Comparison of ENCODE assay signal across 10 mouse cellular contexts in the genomic region with DNA sequence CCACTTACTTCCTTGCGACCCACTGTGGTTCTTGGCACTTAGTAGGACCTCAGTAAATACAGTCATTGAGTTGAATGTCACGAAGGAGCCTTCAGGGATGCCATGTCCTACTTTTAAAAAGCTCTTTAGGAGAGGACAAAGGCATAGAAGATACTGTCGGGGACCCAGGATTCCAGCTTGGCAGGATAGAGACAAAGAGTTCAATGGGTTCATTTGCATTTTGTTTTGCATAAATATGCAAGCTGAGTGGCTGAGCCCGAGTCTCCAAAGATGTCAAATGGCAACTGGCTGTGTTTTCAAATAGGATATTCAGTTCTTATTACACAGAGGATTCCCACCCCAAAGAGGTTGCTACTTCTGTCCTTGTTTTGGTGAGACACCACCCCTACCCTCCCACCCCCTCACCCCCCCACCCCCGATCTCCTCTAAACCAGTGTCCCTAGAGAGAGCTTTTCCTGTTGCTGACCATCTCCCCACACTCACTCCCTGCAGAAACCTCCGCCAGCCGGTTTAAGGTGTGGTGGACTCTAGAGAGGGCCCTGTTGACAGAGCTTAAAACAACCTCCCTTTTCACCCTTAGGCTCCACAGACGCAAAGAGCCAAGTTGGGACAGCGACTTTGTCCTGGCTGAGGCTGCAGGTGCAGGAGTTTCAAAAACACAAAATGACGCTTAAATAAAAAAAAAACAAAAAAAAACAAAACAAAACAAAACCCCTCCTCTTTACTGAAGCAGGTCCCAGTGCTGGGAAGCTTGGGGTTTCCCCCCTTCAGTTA. TPM values are rescaled to one million over a fixed set of nuclear protein-coding genes. Genes with fewer than 3 reads are reported as not detected.
DNase-seq lines count a peak whose midpoint lies in the region; ATAC-seq lines count a peak whose summit lies in the region.
"Had no signal": no experiment of that assay in that cellular context is flagged by ENCODE, and none has a peak within 500 bp of the region (broad histone marks: within the 10 kb centered on the region; RNA-seq: fewer than 3 reads in every experiment).

No protein-coding gene starts in this region.

- H3K27me3 ChIP-seq in heart, embryonic 12.5 days (replicated peaks): peaks cover 20% of the 10 kb centered on the region
- no peaks in the 10 kb centered on the region for H3K27me3 ChIP-seq in forebrain, embryonic 16.5 days (replicated peaks; ENCODE audit: control insufficient read depth, insufficient read depth, low read length)
- H3K27me3 ChIP-seq in midbrain, embryonic 11.5 days (ENCODE audit: control insufficient read depth, insufficient read depth, low read length): no peaks in the 10 kb centered on the region

- 15% methylated on average over 10 of the region's 10 CpGs for WGBS in heart, embryonic 12.5 days
- 6% methylated on average over 10 of the region's 10 CpGs for WGBS in forebrain, embryonic 16.5 days
- 12% methylated on average over 10 of the region's 10 CpGs for WGBS in midbrain, embryonic 11.5 days

- H3K9me3 ChIP-seq in heart, embryonic 12.5 days (replicated peaks): no peaks in the 10 kb centered on the region
- H3K9me3 ChIP-seq in forebrain, embryonic 16.5 days (ENCODE audit: control insufficient read depth, low read length): no peaks in the 10 kb centered on the region
- H3K9me3 ChIP-seq in midbrain, embryonic 11.5 days (ENCODE audit: control insufficient read depth, low read length): no peaks in the 10 kb centered on the region

- H3K4me3 ChIP-seq in heart, embryonic 12.5 days: peak overlapping the region; percentile 22
- H3K4me3 ChIP-seq in forebrain, embryonic 16.5 days (replicated peaks; ENCODE audit: low read length): no peak overlapping the region
- H3K4me3 ChIP-seq in midbrain, embryonic 11.5 days (ENCODE audit: low read depth, low read length): no peak overlapping the region

- H3K4me2 ChIP-seq in heart, embryonic 12.5 days: peak overlapping the region; percentile 59
- peak overlapping the region; percentile 6 for H3K4me2 ChIP-seq in forebrain, embryonic 16.5 days (ENCODE audit: low read length)
- H3K4me2 ChIP-seq in midbrain, embryonic 11.5 days: peak overlapping the region; percentile 6; the same call in 1 of the 2 replicates

- no peak for DNase-seq in heart, adult 11 months
- DNase-seq in ES-CJ7 (ENCODE audit: low read depth, low spot score): peak; percentile 72
- DNase-seq in midbrain, embryonic 11.5 days (ENCODE audit: low spot score, missing footprints): peak; percentile 90
- DNase-seq in gastrocnemius, postnatal 25 days: no peak
- no peak for DNase-seq in cerebellum, postnatal 14 days
- no peak for DNase-seq in ovary, postnatal 14 days (ENCODE audit: low spot score)
- DNase-seq: cerebellum, postnatal 36 days; lung, postnatal 36 days had no signal

- H3K4me1 ChIP-seq in heart, embryonic 12.5 days (replicated peaks): peaks cover 14% of the 10 kb centered on the region; the same call in 1 of the 2 replicates
- H3K4me1 ChIP-seq in forebrain, embryonic 16.5 days (replicated peaks; ENCODE audit: control insufficient read depth, insufficient read depth, low read length): peaks cover 16% of the 10 kb centered on the region
- peaks cover 8% of the 10 kb centered on the region for H3K4me1 ChIP-seq in midbrain, embryonic 11.5 days (ENCODE audit: control insufficient read depth, insufficient read depth, low read length)

- ATAC-seq in heart, embryonic 12.5 days (ENCODE audit: insufficient number of reproducible peaks, low FRiP score): no peak
- peak; percentile 78 for ATAC-seq in forebrain, embryonic 16.5 days
- peak; percentile 61 for ATAC-seq in midbrain, embryonic 11.5 days (ENCODE audit: low FRiP score)

- H3K27ac ChIP-seq in heart, embryonic 12.5 days (ENCODE audit: poor library complexity, severe bottlenecking): no peak overlapping the region
- H3K27ac ChIP-seq in forebrain, embryonic 16.5 days (ENCODE audit: low read length): peak overlapping the region; percentile 65
- H3K27ac ChIP-seq in midbrain, embryonic 11.5 days (ENCODE audit: low read depth, low read length): peak overlapping the region; percentile 68; the same call in 1 of the 2 replicates

- H3K36me3 ChIP-seq in heart, embryonic 12.5 days: no peaks in the 10 kb centered on the region
- no peaks in the 10 kb centered on the region for H3K36me3 ChIP-seq in forebrain, embryonic 16.5 days (ENCODE audit: control insufficient read depth, insufficient read depth)
- no peaks in the 10 kb centered on the region for H3K36me3 ChIP-seq in midbrain, embryonic 11.5 days (ENCODE audit: control insufficient read depth, insufficient read depth, low read length)

- H3K9ac ChIP-seq in heart, embryonic 12.5 days: no peak overlapping the region
- no peak overlapping the region for H3K9ac ChIP-seq in forebrain, embryonic 16.5 days (replicated peaks; ENCODE audit: low read depth, low read length)
- peak overlapping the region; percentile 25; the same call in 1 of the 2 replicates for H3K9ac ChIP-seq in midbrain, embryonic 11.5 days (ENCODE audit: low read length)

RNA-seq across cellular contexts. Expression of gene Sox9, which starts 57.9 kb away (rescaled TPM):
- polyA plus RNA-seq in heart, embryonic 12.5 days (2016; fragmentation: Nextera tagmentation; extraction: Ambion mirVana): 57.9 and 58.6 TPM in 2 replicates
- polyA plus RNA-seq in forebrain, embryonic 16.5 days (2015; fragmentation: Nextera tagmentation; extraction: Ambion mirVana): 48.4 and 60.3 TPM in 2 replicates
- polyA plus RNA-seq in midbrain, embryonic 11.5 days (2014; fragmentation: Nextera tagmentation; extraction: Ambion mirVana): 106 and 107 TPM in 2 replicates
- 1 to 10 TPM; 1.4 to 2.3 TPM for total RNA-seq in gastrocnemius, postnatal 25 days (2021)

Comparison
In these comparisons a context has a peak if more than half of its experiments do, and no peak if none do; other contexts are left out.
1. H3K4me2 ChIP-seq: peak in every context shown above with its lines; median percentile 59 in heart, embryonic 12.5 days; 6 in forebrain, embryonic 16.5 days; 6 in midbrain, embryonic 11.5 days.
2. DNase-seq: peak in ES-CJ7 (single experiment) and midbrain, embryonic 11.5 days (single experiment); none in heart, adult 11 months (single experiment), gastrocnemius, postnatal 25 days (single experiment), cerebellum, postnatal 14 days (0 of 2) and ovary, postnatal 14 days (single experiment).